Mouse (Mus musculus) WW6 (cell line): ENCODE measurements at regions not wholly inside any gene's neighbourhood (a gene's known extent, or its start where the extent isn't known, plus 50 kb on each side); places are given as distances from the start of the nearest gene placed in this dataset.

Source experiments
- DNase-seq: peaks from one replicate; pipeline ENCODE4 v3.0.0-alpha.2; 2013; ENCODE audit warnings: low read depth, low spot score

DNA sequence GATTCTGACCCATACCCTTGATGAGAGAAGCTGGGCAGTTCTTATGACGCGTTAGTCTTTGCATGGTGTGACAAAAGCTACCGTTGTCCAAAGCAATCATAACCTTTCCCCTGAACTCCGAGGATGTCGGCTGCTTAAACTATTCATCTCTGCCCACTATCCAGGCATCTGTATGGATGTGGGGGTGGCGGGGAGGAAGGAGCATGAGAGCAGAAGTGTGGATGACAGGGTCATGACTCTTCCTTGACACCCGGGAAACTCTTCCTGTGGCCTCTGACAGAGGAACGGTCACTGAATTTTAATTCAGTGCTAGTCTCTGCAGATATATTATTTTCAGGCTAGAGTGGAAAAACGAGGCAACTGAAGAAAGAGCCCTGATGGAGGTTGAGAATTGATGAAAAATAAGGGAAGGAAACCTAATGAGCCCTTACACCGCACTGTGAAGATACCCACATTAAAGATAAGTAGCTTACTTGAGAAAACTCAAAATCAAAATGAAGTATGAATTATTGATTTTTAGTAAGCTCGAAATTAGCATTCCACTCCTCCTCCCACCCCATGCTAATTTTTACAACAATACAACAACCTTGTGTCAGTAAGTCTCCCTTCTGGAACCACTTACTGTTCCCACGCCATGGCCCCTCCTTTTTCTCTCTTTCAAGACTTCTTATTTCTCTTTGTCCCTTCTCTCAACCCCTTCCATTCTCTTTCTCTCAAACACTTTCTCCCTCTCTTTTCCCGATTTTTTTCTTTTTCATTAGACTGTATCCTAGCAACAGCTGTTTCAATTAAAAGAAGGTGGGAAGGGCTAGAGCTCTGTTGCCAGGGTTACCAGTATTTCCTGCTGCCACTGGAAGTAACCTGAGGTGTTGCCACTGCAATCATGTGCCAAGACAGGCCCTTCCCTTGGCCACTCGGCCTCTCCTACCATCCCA lies 206.0 kb upstream of the Gap43 start:
- no peak for DNase-seq

DNA sequence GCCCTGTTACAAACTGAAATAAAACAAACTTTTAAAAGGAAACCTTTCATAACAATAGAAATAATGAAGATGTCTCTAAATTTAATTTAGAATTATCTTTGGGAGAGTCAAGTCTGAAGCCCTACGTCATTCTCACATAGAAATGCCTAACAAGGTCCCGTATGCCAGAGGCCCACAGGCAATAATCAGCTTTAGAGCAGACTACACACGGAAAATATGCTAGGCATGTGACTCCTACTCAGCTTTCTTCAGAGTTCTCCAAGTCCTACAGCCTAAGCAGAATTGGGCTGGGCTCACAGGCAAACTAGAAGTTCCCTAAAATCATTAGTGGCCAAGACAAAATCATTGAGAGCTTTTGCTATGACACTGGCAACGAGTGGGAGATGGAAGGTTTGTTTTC lies 176.9 kb upstream of the Gap43 start:
- DNase-seq: no peak

DNA sequence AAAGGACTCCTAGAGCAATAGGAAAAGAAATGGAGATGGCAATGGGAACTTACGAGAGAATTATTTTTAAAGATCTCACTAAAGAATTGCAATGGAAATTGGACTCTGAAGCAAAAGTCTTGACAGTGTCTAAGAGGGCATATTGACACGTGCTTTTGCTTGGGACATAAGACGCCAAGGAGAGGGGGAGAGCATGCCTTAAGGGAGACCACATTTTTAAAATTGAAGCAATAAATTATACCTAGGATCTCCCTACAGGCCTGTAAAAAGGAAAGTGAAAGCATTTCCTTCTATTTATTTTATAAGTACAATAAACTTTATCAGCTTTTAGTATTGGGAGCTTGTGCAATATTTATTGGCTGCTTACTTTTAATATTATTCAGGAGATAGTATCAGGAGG lies 175.5 kb upstream of the Gap43 start:
- no peak for DNase-seq

DNA sequence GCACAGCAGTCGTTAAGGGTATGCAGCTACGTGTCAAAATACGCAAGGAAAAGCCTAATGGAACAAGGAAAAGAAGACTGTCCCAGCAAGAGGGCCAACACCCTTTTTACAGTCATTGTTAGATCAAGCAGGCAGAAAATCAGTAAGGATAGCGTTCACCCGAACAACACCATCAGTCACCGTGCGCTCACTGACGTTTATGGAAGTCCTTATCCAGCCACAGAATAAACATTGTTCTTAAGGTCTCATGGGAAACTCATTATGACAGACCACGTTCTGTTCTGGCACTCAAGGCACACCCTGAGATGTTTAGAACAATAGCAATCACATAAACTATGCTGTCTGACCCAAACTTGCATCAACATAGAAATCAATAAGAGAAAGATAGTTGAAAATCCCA lies 164.7 kb upstream of the Gap43 start:
- no peak for DNase-seq

DNA sequence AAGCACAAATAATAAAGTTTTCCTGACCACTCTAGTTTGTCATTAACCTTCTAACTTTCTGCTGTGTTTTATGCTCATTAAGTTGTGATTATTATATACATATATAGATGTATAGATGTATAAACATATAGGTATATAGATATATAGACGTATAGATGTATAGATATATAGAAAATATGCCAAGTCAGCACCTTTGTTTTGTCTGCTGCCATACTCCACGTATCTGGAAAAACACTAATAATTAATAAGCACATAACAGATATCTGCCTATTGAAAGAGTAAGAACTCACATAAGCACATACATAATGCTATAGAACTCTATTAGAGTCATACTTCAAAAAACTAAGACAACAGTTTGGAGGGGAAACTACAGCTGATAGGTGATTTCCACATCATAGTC lies 161.3 kb upstream of the Gap43 start:
- DNase-seq: no peak

DNA sequence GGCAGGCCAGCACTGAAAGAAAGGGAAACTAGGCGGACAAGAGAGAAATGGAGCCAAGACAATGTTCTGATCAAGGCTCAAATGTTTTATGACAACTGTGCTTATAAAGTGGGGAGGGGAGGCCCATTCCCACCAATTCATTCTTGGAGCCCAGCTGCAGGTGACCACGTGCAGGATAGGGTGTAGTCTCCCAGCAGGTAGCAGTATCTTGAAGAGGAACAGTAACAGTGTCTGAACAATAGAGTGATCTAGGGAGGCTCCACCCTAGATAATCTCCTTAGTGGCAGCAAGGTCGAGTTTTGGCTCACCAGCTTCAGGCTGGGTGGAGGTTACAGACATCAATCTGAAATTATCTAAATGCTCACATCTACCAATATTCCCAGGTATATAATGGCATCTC lies 160.7 kb upstream of the Gap43 start:
- peak; percentile 20 for DNase-seq

DNA sequence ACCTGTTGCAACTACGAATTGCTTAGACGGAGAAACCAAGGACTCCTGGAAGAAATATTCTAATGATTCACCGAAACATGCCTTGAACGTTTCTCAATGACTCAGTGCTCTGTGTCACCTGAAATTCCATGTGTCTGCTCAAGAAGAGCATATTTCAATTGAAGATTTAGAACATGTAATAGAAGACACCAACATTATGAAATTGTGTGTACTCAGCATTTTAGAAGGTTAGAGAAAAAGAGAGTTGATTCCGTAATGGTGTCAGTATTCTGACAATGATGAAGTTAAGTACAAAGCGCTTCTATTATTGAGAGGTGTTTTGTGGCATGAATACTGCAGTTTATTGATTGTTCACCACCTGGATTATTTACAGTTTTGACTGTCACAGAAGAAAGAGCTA lies 159.1 kb upstream of the Gap43 start:
- no peak for DNase-seq

DNA sequence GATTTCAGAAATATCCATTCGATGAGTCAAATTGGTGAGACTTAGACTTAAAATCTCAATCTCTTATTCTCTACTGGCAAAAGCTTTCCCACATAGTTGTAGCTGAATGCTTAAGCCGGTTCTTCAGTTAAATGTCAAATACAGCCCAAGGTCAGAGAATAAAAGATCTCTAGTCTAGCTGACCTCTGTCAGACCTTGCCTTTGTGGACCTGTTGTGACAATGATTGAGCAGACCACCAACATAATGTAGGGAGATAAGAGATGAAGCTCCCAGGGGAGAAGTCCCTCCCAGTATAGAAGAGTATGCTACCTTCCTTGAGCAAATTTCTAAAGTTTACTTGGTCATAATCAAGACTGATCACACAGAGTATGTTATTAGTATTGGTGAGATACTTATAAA lies 157.9 kb upstream of the Gap43 start:
- DNase-seq: no peak

DNA sequence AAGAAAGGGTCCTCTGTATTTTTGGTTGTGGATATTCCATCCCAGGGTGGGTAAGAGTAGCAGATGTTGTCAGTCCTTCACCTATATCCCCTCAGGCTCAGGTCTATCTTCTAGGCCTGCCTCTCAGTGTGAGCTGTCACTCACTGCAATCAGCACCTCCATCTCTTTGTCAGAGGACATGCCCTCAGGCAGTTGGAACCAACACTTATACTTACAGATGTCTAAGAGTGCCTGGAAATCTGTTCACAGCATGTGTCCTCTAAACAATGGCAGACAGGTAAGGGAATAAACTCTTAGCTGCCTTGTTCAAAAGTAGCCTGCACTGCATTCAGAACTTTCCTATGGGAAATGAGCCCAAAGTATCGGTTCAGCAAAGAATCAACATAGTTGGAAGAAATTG lies 153.1 kb upstream of the Gap43 start:
- peak; percentile 26 for DNase-seq

DNA sequence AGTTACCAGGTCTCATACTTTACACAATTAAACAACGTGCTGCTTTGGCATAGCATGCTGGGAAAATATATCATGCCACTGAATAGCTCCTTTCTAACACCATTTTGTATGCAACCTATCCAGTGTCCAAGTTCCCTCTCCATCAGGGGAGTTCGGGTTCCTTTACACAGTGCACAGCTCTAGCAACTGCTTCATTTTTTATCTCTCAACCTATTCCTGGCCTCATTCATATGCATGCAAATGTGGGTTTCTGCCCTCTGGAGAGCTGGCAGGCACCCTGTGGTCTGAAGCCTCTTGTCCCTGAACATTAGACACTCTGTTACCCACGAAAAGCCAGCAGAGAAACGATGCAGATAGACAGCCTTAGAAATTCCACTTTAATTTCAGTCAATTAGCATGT lies 148.3 kb upstream of the Gap43 start:
- DNase-seq: no peak

DNA sequence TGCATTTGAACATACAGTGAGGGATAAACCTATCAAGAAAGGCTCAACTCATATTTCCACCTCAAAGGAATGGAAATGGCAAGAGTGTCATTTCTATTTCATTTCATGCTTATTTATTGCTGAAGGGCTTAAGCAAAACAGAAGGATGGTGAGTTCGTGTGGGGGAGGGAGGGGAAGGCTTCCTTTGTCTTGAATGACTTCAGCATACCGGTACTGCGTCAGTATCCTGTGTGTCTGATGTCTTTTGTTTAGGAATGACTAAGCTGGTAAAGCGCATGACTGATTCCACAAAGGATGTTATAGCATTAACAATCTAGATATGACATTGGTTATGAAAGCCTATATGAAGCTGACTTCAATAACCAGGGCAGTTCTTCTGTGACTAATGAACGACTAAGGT lies 139.5 kb upstream of the Gap43 start:
- DNase-seq: no peak

DNA sequence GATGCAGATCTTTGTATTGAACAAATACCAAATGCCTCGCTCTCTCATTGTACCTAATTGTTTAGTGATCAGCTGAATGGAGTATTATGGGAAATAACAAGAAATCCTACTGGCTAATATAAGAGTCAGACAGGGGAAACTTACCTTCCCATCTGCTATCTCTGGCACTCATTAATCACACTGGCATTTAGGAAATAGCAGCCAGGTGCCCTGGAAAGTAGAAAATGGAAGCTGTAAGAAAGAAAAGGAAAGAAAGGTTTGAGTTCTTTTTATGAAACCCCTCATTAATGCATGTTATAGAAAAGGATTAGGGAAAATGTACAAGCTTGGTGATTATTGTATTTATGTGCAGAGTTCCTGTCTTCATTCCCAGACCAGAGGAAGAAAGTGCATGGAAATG lies 126.5 kb upstream of the Gap43 start:
- DNase-seq: no peak

DNA sequence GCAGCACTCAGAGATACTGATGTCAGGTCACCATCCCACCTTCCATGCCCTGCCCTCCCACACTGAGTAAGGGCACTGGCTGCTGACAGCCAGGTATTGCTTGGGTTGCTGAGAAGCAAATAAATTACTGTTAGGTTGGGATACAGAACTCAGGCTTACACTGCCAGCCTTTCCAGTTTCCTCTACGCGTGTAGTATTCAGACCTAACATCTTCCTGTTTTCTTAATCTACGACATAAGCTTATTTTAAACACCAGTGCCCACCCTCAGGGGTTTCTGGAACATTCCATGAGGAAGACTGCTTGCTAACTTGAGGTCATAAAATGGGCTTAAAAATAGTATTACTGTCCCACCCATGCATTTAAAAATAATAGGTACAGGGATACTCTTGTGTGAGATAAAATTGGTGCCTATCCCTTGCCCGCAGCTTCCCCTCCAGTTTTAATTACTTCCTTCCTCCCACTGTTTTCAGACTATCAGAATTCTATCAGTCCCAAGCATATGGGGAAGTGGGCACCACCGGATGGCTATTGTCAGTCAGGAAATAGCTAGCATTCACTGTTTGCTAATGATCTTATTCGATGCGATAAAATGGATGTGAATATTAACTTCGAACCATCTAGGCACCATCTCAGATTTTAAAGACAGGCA lies 116.0 kb upstream of the Gap43 start:
- DNase-seq: no peak

DNA sequence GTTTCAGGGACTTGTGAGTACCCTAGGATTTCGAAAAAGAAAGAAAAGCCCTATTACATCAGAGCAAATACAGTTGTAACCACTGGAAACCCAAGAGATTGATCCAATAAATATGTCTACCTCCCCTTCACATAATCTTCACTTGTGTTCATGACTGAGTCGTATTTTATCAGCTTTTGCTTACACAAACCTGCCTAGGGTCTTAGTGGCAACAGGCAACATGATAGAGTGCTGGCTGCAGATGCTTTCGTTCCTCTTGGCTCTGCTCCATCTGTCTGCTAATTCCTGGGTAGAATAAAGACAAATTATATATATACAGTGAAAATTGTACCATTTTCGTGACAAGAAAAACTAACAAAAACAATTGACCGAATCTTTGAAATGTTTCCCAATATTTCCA lies 112.9 kb upstream of the Gap43 start:
- no peak for DNase-seq

DNA sequence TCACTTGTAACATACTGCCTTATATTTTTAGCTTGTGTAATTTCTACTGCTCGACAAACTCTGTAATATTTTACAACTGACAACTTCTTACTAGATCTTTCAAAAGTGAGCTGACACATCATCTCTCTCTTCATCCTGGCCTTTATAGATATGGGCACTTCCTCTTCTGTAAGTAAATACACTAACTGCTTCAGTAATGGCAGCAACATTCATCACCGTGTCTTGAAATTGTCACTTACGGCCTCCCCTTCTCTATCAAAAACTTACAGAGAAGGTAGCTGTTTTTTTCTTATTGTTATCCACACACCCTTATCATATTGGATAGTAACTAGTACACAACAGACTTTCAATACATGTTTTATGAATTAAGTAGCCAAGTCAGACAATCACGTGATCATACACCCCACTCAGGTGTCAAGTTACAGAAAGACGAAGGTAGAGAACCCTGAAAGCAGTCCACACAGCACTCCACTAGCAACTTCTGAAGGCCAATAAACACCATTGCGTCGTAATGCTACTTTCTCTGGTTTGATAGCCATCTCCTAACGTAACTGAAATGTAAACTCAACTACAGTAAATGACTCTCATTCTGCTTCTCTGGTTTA lies 109.5 kb upstream of the Gap43 start:
- DNase-seq: no peak

DNA sequence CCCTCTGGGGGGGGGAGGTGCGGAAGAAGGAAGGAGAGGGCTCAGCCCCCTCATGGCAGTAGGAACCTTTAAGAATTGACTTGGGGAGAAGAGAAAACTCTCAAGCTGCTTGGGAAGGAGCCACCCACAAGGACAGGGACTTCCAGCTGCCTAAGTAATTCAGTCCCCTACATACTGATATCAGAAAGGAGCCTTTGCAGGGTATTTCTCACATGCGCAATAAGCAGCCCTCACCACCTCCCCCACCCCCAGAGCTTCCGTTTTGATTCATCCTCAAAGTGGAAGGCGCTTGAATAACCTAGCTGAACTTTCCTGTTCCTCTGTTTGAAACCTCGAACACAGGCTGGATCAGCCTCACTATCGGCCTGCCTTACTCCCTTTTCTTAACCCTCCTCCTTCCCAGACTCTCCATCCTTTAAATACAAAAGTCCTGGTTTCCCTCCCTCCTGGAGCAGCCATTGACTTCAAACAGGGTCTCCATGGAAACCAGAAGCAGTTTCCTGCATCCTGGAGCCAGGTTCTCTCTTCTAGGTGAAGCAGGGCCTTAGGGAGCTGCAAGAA lies 104.5 kb upstream of the Gap43 start:
- no peak for DNase-seq

DNA sequence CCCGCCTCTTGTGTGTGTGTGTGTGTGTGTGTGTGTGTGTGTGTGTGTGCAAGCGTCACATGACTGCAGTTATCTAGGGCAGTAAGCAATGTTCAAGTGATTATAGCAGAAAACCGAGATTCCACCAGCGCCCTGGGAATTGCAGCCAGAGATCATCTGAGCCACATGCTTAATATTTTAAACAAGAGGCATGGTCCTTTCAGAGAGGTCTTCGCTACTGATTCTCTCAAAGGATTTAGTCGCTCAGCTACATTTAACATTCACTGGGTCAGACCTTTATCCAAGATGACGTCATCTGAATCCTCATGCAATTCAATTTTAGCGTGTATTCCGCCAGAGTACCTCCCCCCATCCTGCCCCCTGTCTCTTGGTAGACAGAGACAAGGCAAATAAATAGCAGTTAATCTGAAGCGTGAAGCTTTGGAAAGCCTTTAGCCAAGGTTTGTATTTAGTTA lies 104.0 kb upstream of the Gap43 start:
- no peak for DNase-seq

DNA sequence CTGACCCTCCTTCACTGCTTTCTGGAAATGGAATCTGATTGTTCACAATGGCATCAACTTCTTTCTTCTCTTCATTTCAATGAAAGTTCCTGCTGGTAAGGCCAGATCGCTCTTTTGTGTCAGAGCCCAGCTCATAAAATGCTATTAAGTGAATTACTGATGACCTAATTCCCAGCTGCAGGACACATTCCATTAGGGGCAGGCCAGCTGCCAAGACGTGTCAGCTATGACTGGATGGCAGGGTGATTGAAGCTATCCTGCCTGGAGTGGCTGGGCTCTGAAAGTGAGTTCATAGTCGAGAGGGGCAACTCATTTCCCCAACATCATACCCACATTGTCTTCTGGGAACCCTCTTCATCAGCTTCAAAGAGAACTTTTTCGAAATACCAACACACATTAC lies 100.4 kb upstream of the Gap43 start:
- no peak for DNase-seq

DNA sequence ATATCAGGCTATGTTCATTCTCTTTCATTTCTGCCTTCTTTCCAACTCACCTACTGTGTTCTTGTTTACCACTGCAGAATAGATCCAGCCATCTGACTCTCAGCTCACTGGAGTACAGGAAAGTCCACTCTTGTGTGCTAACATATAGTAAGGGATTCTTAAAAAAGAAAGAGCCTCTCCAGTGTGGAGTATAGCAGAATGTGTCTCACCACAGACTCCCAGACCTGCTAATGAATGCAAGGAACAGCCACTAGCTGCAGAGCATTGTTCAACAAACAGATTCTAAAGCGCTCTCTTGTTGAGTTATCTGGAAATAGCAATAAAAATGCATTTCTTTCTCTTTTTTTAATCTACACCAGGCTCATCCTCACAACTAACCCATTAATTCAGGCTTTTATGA lies 91.1 kb upstream of the Gap43 start:
- no peak for DNase-seq

DNA sequence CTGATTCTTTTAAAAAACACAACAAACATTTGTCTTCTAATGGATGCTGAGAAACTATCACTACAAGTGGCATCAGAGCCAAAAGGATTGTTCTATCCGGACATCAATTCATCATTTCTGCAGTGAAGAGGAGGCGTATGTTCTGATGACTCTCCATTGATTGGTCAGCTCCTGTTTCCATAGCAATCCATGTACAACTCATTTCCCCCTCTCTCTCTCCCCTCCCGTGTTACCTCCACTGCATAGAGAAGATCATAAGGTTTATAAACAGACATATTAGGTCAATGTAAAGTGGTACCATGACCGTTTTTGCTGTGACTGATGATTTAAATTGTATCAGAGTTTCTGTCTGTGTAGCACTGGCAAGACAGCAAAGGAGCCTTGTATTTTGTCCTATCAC lies 76.2 kb upstream of the Gap43 start:
- no peak for DNase-seq

DNA sequence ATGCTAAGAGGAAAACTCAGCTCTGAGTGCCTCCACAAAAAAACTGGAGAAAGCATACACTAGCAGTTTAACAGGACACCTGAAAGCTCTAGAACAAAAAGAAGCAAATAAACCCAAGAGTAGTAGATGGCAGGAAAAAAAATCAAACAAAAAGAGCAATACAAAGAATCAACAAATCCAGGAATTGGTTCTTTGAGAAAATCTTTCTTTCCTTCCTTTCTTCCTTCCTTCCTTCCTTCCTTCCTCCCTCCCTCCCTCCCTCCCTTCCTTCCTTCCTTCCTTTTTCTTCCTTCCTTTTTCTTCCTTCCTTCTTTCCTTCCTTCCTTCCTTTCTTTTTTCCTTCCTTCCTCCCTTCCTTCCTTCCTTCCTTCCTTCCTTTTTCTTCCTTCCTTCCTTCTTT lies 71.6 kb upstream of the Gap43 start:
- peak; percentile 26 for DNase-seq

DNA sequence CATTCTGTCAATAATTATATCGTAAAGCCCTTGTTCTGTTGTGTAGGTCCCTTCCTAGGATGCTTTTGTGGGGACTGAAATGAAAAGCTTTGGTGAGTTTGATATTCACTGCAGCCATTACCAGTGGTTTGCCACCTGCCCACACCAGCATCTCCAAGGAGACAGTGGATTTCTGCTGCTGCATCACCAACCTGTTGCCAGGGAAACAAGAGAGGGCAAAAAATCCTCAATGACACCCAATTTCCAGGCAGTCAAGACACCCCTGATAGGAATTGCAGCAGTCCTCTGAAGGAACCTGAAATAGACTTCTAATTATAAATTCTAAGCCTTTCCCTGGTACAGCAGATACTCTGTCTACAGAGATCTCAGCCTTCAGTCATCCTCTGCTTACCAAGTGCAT lies 56.1 kb upstream of the Gap43 start:
- DNase-seq: no peak
